Mouse (Mus musculus): ENCODE results near the gene Fryl. TPM values are rescaled to one million over a fixed set of nuclear protein-coding genes. Genes with fewer than 3 reads are reported as not detected.
"Not testable (repeated sequence)": the region's sequence is repeated elsewhere in the genome, so short reads cannot be mapped to it uniquely, and the experiment has no call there.

Gene Fryl
- polyA plus RNA-seq, 1 experiment: 107 TPM

GRCm38 (mm10) chr5:73014745-73015144, 241.7 kb downstream of the Fryl start:
- DNase-seq: no peak
- Histone ChIP-seq H3K27ac (ENCODE audit: control insufficient read depth, insufficient read depth, low read length) (no peak overlapping the region), H3K4me1 (replicated peaks; ENCODE audit: control insufficient read depth, insufficient read depth, low read length) (peaks cover 4% of the 10 kb centered on the region; the same call in 1 of the 2 replicates), H3K27me3 (ENCODE audit: control insufficient read depth, insufficient read depth, low read length) (peaks cover 4% of the 10 kb centered on the region; the same call in 1 of the 2 replicates), H3K4me3 (ENCODE audit: control insufficient read depth, insufficient read depth, low read length) (no peak overlapping the region), H3K36me3 (ENCODE audit: control insufficient read depth, insufficient read depth, low read length) (no peaks in the 10 kb centered on the region)
- TF ChIP-seq CTCF (IDR thresholded peaks at IDR 0.05; ENCODE audit: borderline replicate concordance, control insufficient read depth, extremely low read depth, insufficient read depth, low read length, poor library complexity) (no peak), POLR2A (IDR thresholded peaks at IDR 0.05; ENCODE audit: control insufficient read depth, extremely low read depth, insufficient read depth, low read length, poor library complexity) (no peak)
- WGBS: 58% methylated on average over 9 of the region's 9 CpGs

DNA sequence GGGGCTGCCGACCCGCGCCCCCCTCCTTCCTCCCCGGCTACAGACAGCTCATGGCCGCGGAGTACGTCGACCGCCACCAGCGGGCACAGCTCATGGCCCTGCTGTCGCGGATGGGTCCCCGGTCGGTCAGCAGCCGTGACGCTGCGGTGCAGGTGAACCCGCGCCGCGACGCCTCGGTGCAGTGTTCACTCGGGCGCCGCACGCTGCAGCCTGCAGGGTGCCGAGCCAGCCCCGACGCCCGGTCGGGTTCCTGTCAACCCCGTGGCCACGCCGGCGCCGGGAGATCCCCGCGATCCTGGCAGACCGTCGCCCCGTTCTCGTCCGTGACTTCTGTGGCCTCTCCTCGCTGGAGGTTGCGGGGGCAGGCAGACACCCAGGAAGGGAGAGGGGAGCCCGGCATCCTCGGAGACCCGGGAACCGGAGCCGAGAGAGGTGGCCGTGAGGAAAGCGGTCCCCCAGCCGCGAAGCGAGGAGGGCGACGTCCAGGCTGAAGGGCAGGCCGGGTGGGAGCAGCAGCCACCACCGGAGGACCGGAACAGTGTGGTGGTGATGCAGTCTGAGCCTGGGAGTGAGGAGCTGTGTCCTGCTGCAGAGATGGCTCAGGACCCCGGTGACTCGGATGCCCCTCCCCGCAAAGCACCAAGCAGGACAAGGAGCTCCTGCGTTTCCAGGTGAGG, 242.7 kb downstream of the Fryl start:
- not testable (repeated sequence) for H3K4me3 ChIP-seq (ENCODE audit: control insufficient read depth, insufficient read depth, low read length); DNase-seq

GRCm38 (mm10) chr5:73012884-73013610, 243.4 kb downstream of the Fryl start:
- H3K4me3 ChIP-seq (ENCODE audit: control insufficient read depth, insufficient read depth, low read length); H3K27ac ChIP-seq (ENCODE audit: control insufficient read depth, insufficient read depth, low read length): not testable (repeated sequence)
- 20% methylated on average over 27 of the region's 27 CpGs for WGBS

More for the DNA sequence above, 242.7 kb downstream of the Fryl start:
- H3K27ac ChIP-seq (ENCODE audit: control insufficient read depth, insufficient read depth, low read length); H3K27me3 ChIP-seq (ENCODE audit: control insufficient read depth, insufficient read depth, low read length); H3K4me1 ChIP-seq (replicated peaks; ENCODE audit: control insufficient read depth, insufficient read depth, low read length); H3K36me3 ChIP-seq (ENCODE audit: control insufficient read depth, insufficient read depth, low read length): not testable (repeated sequence)
- 4% methylated on average over 62 of the region's 65 CpGs for WGBS

DNA sequence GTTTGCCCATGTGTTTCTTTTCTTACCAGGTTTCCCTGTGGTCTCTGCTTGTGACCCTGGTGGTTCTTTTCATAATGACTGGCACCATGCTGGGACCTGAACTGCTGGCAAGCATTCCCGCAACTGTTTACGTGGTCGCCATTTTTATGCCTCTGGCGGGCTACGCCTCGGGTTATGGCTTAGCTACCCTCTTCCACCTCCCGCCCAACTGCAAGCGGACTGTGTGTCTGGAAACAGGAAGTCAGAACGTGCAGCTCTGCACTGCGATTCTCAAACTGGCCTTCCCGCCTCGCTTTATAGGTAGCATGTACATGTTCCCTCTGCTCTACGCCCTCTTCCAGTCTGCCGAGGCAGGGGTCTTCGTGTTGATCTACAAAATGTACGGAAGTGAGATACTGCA, 244.6 kb downstream of the Fryl start:
- H3K36me3 ChIP-seq (ENCODE audit: control insufficient read depth, insufficient read depth, low read length); H3K27me3 ChIP-seq (ENCODE audit: control insufficient read depth, insufficient read depth, low read length); H3K4me3 ChIP-seq (ENCODE audit: control insufficient read depth, insufficient read depth, low read length); H3K4me1 ChIP-seq (replicated peaks; ENCODE audit: control insufficient read depth, insufficient read depth, low read length); H3K27ac ChIP-seq (ENCODE audit: control insufficient read depth, insufficient read depth, low read length); DNase-seq: not testable (repeated sequence)
- 81% methylated on average over 16 of the region's 16 CpGs for WGBS

More at GRCm38 (mm10) chr5:73012884-73013610, 243.4 kb downstream of the Fryl start:
- not testable (repeated sequence) for H3K4me1 ChIP-seq (replicated peaks; ENCODE audit: control insufficient read depth, insufficient read depth, low read length); DNase-seq; H3K27me3 ChIP-seq (ENCODE audit: control insufficient read depth, insufficient read depth, low read length); H3K36me3 ChIP-seq (ENCODE audit: control insufficient read depth, insufficient read depth, low read length)

- H3K27me3 ChIP-seq (ENCODE audit: control insufficient read depth, insufficient read depth, low read length); H3K4me3 ChIP-seq (ENCODE audit: control insufficient read depth, insufficient read depth, low read length); H3K27ac ChIP-seq (ENCODE audit: control insufficient read depth, insufficient read depth, low read length); H3K4me1 ChIP-seq (replicated peaks; ENCODE audit: control insufficient read depth, insufficient read depth, low read length); H3K36me3 ChIP-seq (ENCODE audit: control insufficient read depth, insufficient read depth, low read length): not testable (repeated sequence)
- 37% methylated on average over 8 of the region's 8 CpGs for WGBS
- peak; percentile 16 for DNase-seq
Observed at GRCm38 (mm10) chr5:73008230-73008629, 248.2 kb downstream of the Fryl start.

DNA sequence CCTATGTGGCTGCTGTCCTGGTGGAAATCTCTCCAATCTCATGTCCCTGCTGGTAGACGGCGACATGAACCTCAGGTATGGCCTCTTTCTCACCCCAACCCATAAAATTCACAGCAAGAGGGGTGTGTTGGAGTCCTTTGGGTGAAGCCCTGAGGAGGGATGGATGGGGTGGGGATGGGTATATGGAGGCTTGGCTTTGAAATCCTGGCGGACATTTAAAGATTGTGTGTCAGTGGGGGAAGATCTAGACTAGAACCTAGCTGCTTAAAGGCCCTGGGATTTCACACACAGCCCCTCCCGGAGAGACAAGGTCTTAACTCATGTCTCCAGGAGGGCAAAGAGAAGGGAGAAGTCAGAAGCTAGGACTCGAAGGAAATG, 248.8 kb downstream of the Fryl start:
- TF ChIP-seq POLR2A (IDR thresholded peaks at IDR 0.05; ENCODE audit: control insufficient read depth, extremely low read depth, insufficient read depth, low read length, poor library complexity): no peak
- Histone ChIP-seq H3K36me3 (ENCODE audit: control insufficient read depth, insufficient read depth, low read length) (no peaks in the 10 kb centered on the region), H3K27me3 (ENCODE audit: control insufficient read depth, insufficient read depth, low read length) (peaks cover 7% of the 10 kb centered on the region), H3K27ac (ENCODE audit: control insufficient read depth, insufficient read depth, low read length) (no peak overlapping the region), H3K4me1 (replicated peaks; ENCODE audit: control insufficient read depth, insufficient read depth, low read length) (no peaks in the 10 kb centered on the region), H3K4me3 (ENCODE audit: control insufficient read depth, insufficient read depth, low read length) (no peak overlapping the region)
- 49% methylated on average over 5 of the region's 5 CpGs for WGBS
- no peak for DNase-seq

DNA sequence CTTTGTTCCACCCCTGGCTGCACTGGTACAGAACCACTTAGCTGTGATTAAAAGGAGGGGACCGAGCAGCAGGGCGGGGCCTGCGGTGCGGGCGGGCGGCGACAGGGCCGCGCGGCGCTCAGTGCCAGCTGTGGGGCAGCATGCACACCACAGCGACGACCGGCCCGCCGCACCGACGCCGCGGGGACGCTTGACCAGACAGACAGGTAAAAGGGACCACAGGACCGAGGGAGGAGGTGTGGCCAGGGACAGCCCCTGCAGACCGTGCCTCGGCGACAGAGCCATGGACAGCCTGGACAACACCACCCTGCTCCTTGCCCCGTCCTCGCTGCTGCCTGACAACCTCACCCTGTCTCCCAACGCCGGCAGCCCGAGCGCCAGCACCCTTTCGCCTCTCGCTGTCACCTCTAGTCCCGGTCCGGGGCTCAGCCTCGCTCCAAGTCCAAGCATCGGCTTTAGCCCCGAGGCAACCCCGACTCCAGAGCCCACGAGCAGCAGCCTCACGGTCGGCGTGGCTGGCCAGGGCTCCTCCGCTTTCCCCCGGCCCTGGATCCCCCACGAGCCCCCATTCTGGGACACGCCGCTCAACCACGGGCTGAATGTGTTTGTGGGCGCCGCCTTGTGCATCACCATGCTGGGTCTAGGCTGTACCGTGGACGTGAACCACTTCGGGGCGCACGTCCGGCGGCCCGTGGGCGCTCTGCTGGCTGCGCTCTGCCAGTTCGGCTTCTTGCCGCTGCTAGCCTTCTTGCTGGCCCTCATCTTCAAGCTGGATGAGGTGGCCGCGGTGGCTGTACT, 249.4 kb downstream of the Fryl start, which contains the start of gene Slc10a4:
Slc10a4 (plus strand) TSS at position 100 of the 798 bp plus-strand sequence.
- DNase-seq: no peak
- H3K36me3 ChIP-seq (ENCODE audit: control insufficient read depth, insufficient read depth, low read length): no peaks in the 10 kb centered on the region
- no peak within 1 kb of the TSS for H3K4me3 ChIP-seq (ENCODE audit: control insufficient read depth, insufficient read depth, low read length)
- H3K27me3 ChIP-seq (ENCODE audit: control insufficient read depth, insufficient read depth, low read length): peaks cover 7% of the 10 kb centered on the region
- 11% methylated on average over 65 of the region's 65 CpGs for WGBS
- no peak within 1 kb of the TSS for H3K27ac ChIP-seq (ENCODE audit: control insufficient read depth, insufficient read depth, low read length)
- TF ChIP-seq CTCF (IDR thresholded peaks at IDR 0.05; ENCODE audit: borderline replicate concordance, control insufficient read depth, extremely low read depth, insufficient read depth, low read length, poor library complexity): no peak
- TF ChIP-seq POLR2A (IDR thresholded peaks at IDR 0.05; ENCODE audit: control insufficient read depth, extremely low read depth, insufficient read depth, low read length, poor library complexity): no peak
- no peaks in the 10 kb centered on the region for H3K4me1 ChIP-seq (replicated peaks; ENCODE audit: control insufficient read depth, insufficient read depth, low read length)
